Mouse (Mus musculus) cerebellum, adult 2 months (tissue): ENCODE results near the gene Wwox. TPM values are rescaled to one million over a fixed set of nuclear protein-coding genes. Genes with fewer than 3 reads are reported as not detected.

Experiments used
- DNase-seq, 2 experiments: peaks; one replicate each; pipeline ENCODE4 v3.0.0; 2021
- H3K27ac ChIP-seq: fragments of 200-500 bp; 2 replicates; pipeline ENCODE4 v1.5.1; 2012; ENCODE audit warnings: low read length, control low read depth, inconsistent platforms; ENCODE audit not compliant: insufficient read depth
- H3K27me3 ChIP-seq: fragments of 200-500 bp; 2 replicates; pipeline ENCODE4 v1.6.1; 2012; ENCODE audit warnings: inconsistent platforms, mild to moderate bottlenecking, low read length, moderate library complexity; ENCODE audit not compliant: control insufficient read depth, insufficient read depth
- H3K4me1 ChIP-seq: fragments of 200-500 bp; 2 replicates; pipeline ENCODE4 v1.6.1; 2011; ENCODE audit warnings: low read length; ENCODE audit not compliant: control insufficient read depth, insufficient read depth
- H3K4me3 ChIP-seq: fragments of 200-500 bp; replicated peaks from 2 replicates; pipeline ENCODE3; 2011; ENCODE audit warnings: mild to moderate bottlenecking, low read depth, low read length, control low read depth; ENCODE audit not compliant: insufficient read depth
- CTCF ChIP-seq: fragments of 200-500 bp; IDR thresholded peaks from 2 replicates; pipeline ENCODE4 v1.5.1; 2011; ENCODE audit warnings: low read depth, mild to moderate bottlenecking, control low read depth, low read length, moderate library complexity, borderline replicate concordance; ENCODE audit not compliant: insufficient read depth
- POLR2A ChIP-seq: fragments of 200-500 bp; IDR thresholded peaks from 2 replicates; pipeline ENCODE4 v1.6.1; 2011; ENCODE audit warnings: low read length, control low read depth, borderline replicate concordance; ENCODE audit not compliant: insufficient read depth
- WGBS: fragments of 180-500 bp; shearing (Covaris S2); methylation state at CpG from one replicate; pipeline ENCODE4 v1.1.7; 2018; 5-methylcytosine and 5-hydroxymethylcytosine counted together
- polyA plus RNA-seq: library from polyadenylated mRNA; depleted of rRNA; stranded (reverse); fragments of >200 nt; gene quantifications from 2 replicates; pipeline ENCODE4 v1.2.3, GENCODE M21; 2012

The Wwox gene
- polyA plus RNA-seq, 1 experiment: 35.2 TPM

DNA sequence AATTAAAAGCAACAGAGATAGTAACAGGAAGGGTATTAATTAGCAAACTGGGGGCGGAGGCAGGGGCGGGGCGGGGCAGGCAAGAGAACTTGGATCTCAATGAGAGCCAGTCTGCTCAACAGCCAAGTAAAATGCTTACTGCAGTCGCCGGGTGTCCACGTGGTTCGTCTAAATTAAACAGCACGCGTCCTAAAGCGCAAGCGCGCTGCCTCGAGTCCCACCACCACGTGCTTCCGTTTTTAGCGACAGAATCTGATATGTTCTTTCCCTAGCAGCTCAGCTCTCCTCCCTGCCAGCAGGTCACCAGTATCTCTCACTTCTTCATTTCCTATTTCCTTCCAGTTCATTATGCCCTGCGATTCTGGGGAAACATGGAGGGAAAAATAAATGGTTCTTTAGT, 693.7 kb downstream of the Wwox start:
- Histone ChIP-seq H3K4me1 (no peaks in the 10 kb centered on the region), H3K27ac (no peak overlapping the region), H3K27me3 (no peaks in the 10 kb centered on the region), H3K4me3 (no peak overlapping the region)
- DNase-seq: no peak
- 69% methylated on average over 17 of the region's 17 CpGs for WGBS
- TF ChIP-seq POLR2A (no peak), CTCF (no peak)

GRCm38 (mm10) chr8:115133711-115134218, 694.3 kb downstream of the Wwox start:
- WGBS: 42% methylated on average over 7 of the region's 7 CpGs
- no peak for TF ChIP-seq CTCF
- no peak for TF ChIP-seq POLR2A
- Histone ChIP-seq H3K27me3 (no peaks in the 10 kb centered on the region), H3K27ac (no peak overlapping the region), H3K4me1 (no peaks in the 10 kb centered on the region), H3K4me3 (no peak overlapping the region)
- no peak for DNase-seq

GRCm38 (mm10) chr8:115136888-115137287, 697.4 kb downstream of the Wwox start:
- 89% methylated on average over 10 of the region's 10 CpGs for WGBS
- no peak overlapping the region for H3K27ac ChIP-seq
- TF ChIP-seq POLR2A (no peak), CTCF (no peak)

DNA sequence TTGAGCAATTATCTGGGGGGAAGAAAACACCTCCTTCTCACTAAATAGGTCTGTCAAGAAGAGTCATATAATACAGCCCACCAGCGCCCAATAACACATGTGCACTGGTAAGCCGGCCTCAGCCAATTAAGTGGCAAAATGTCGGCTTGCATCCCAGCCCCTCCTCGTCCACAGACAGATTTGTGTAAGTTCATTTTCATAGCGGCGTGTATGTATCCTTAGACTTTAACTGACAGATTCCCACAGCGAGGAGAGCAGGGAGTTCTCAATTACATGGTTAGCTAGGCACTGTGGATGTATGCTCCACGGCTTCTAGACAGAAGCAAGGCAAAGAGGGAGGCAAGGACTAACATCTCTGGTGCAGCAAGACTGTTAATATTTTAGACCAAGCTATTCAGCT, 702.2 kb downstream of the Wwox start:
- no peaks in the 10 kb centered on the region for H3K27me3 ChIP-seq
- no peak overlapping the region for H3K4me3 ChIP-seq
- no peak overlapping the region for H3K27ac ChIP-seq
- no peaks in the 10 kb centered on the region for H3K4me1 ChIP-seq
- no peak for DNase-seq
- WGBS: 44% methylated on average over 8 of the region's 8 CpGs
- no peak for TF ChIP-seq POLR2A
- TF ChIP-seq CTCF: no peak

More at GRCm38 (mm10) chr8:115136888-115137287, 697.4 kb downstream of the Wwox start:
- no peak for DNase-seq
- Histone ChIP-seq H3K27me3 (no peaks in the 10 kb centered on the region), H3K4me1 (no peaks in the 10 kb centered on the region), H3K4me3 (no peak overlapping the region)

GRCm38 (mm10) chr8:115143530-115144320, 704.3 kb downstream of the Wwox start:
- no peak for TF ChIP-seq CTCF
- TF ChIP-seq POLR2A: no peak
- WGBS: 67% methylated on average over 9 of the region's 9 CpGs
- Histone ChIP-seq H3K27me3 (no peaks in the 10 kb centered on the region), H3K4me1 (no peaks in the 10 kb centered on the region), H3K4me3 (no peak overlapping the region), H3K27ac (no peak overlapping the region)
- DNase-seq: no peak

GRCm38 (mm10) chr8:115147006-115147405, 707.6 kb downstream of the Wwox start:
- no peak overlapping the region for H3K4me3 ChIP-seq
- TF ChIP-seq POLR2A (no peak), CTCF (no peak)
- 14% methylated on average over 9 of the region's 9 CpGs for WGBS

DNA sequence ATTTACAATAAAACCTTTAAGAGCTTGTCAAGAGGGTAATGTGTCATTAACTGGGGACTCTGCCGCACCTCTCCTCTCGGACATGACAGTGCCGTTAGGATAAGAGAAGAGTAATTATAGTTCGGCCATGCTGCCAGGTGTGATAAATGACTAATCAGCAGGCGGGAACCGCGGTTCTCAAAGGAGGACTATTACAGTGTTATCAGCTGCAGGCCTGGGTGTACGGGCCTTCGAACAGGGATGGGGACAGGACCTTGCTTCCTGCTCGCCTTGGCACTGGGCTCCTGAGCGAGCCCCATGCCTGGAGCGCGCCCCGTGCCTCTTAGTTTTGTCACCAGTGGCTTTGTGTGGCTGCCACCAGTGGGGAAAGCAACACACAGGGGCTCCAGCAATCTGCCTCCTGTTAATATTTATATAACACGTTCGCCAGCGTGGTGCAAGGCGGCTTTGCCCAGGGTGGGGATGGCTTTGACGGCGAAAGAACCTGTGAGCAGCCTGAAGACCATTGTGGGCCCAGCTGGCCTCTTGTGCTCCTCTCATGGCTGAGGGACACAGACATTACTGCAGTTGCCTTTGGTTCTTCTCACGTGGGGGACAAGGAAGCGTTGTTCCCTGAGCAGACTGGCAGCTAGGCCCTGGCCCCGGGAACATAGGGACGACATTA, 711.1 kb downstream of the Wwox start:
- 89% methylated on average over 24 of the region's 24 CpGs for WGBS

More at GRCm38 (mm10) chr8:115147006-115147405, 707.6 kb downstream of the Wwox start:
- no peaks in the 10 kb centered on the region for H3K4me1 ChIP-seq
- H3K27ac ChIP-seq: no peak overlapping the region
- no peaks in the 10 kb centered on the region for H3K27me3 ChIP-seq
- DNase-seq: no peak

GRCm38 (mm10) chr8:115151416-115151815, 712.0 kb downstream of the Wwox start:
- Histone ChIP-seq H3K27ac (no peak overlapping the region), H3K4me1 (no peaks in the 10 kb centered on the region), H3K27me3 (no peaks in the 10 kb centered on the region), H3K4me3 (no peak overlapping the region)
- DNase-seq: no peak
- 85% methylated on average over 6 of the region's 6 CpGs for WGBS
- TF ChIP-seq POLR2A (no peak), CTCF (no peak)

More for the DNA sequence above, 711.1 kb downstream of the Wwox start:
- Histone ChIP-seq H3K4me3 (no peak overlapping the region), H3K27ac (no peak overlapping the region), H3K27me3 (no peaks in the 10 kb centered on the region), H3K4me1 (no peaks in the 10 kb centered on the region)
- DNase-seq: no peak
- TF ChIP-seq POLR2A (no peak), CTCF (no peak)
